Mouse (Mus musculus): ENCODE measurements at regions not wholly inside any gene's neighbourhood (a gene's known extent, or its start where the extent isn't known, plus 50 kb on each side); places are given as distances from the start of the nearest gene placed in this dataset.

GRCm38 (mm10) chr8:127894284-127894683 is 464.1 kb upstream of the Nrp1 start:
- TF ChIP-seq CTCF (IDR thresholded peaks at IDR 0.05; ENCODE audit: borderline replicate concordance, insufficient read depth, low read length) (no peak), POLR2A (IDR thresholded peaks at IDR 0.05; ENCODE audit: low read depth, low read length) (no peak)
